Mouse (Mus musculus) activated CD4-positive, CD25-positive, alpha-beta regulatory T cell, adult 4 months (primary cell): ENCODE data around the gene Tmem160. TPM values are rescaled to one million over a fixed set of nuclear protein-coding genes. Genes with fewer than 3 reads are reported as not detected.

Source experiments
- ATAC-seq: one replicate; pipeline ENCODE4 v1.8.0; 2017
- polyA plus RNA-seq, 2 experiments: library from polyadenylated mRNA; unstranded; fragments of 100-300 nt; shearing (Covaris generic); gene quantifications; one replicate each; pipeline ENCODE4 v1.2.1; 2017

Gene Tmem160
- polyA plus RNA-seq, 2 experiments from 2014 or later: 5.7 to 9.2 TPM

DNA sequence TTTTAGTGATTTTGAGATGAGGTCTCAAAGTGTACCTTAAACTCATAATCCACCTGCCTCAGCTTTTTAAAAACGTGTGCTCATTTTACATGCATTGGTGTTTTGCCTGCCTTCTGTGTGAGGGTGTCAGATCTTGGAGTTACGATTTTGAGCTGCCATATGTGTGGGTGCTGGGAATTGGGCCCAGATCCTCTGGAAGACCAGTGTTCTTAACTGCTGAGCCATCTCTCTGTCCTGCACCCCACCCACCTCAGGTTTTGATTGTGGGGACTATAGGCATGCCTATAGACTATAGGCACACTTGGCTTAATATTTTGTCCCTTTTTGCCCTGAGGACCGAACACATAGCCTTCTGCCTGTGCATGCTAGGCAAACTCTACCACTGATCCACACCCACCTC is 39.6 kb downstream of the Tmem160 start:
- no peak for ATAC-seq

GRCm38 (mm10) chr7:16493361-16493760 is 40.8 kb downstream of the Tmem160 start:
- peak; percentile 32 for ATAC-seq

DNA sequence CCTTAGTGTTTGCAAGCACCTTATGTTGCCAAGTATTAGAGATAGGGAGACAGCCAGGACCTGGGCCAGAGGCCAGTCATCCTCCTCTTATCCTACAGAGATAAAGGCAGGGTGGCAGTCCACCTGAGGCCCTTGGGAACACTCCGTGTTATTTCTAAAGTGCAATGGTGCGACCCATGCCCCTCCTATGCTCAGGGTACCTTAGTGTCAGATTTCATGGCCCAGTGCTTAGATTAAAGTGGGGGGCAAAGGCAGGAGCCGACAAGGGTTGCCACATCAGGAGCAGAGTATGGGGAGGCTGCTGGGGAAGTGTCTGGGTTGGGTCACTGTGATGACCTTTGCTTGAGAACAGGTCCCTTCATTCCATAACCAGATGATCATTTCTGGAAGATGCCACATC is 43.7 kb downstream of the Tmem160 start:
- ATAC-seq: no peak

- no peak for ATAC-seq
These were observed 47.1 kb downstream of the Tmem160 start for GRCm38 (mm10) chr7:16499671-16500104.

DNA sequence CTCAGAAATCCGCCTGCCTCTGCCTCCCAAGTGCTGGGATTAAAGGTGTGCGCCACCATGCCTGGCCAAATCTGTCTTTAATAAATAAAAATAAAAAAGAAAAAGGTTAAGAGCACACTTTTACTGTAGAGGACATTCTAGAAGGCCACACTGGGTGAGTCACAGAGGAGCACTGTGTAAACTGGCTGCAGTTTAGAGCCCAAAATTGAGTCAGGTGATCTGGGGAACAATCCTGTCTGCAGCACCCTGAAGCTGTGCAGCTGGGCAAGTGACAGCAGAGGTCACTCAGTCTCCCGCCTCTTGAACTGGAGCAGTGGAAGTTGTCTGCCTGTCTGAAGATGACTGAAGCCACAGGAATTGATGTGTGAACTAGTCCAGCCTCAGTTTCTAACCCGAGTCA is 49.0 kb downstream of the Tmem160 start:
- ATAC-seq: no peak

GRCm38 (mm10) chr7:16504573-16505225 is 52.1 kb downstream of the Tmem160 start:
- no peak for ATAC-seq

Other genes with a start within 250 kb of the Tmem160 start
- gene Dhx34, start 230.7 kb upstream of the Tmem160 start, polyA plus RNA-seq: 10 to 100 TPM in 1 of 2 experiments, 1 to 10 TPM in 1; 7.0 to 10.9 TPM
- not detected for gene C5ar2, start 208.6 kb upstream of the Tmem160 start, polyA plus RNA-seq
- gene C5ar1, start 193.2 kb upstream of the Tmem160 start, polyA plus RNA-seq: not detected
- 1 to 10 TPM; 1.8 to 2.8 TPM for gene Inafm1, start 179.2 kb upstream of the Tmem160 start, polyA plus RNA-seq
- 10 to 100 TPM; 11.1 to 11.2 TPM for gene Ccdc9, start 166.0 kb upstream of the Tmem160 start, polyA plus RNA-seq
- 1 to 10 TPM in 1 of 2 experiments, under 1 TPM in 1; 0.43 to 1.5 TPM for gene Bbc3, start 144.4 kb upstream of the Tmem160 start, polyA plus RNA-seq
- gene Sae1, start 65.0 kb upstream of the Tmem160 start, polyA plus RNA-seq: 100 to 1,000 TPM in 1 of 2 experiments, 10 to 100 TPM in 1; 75.9 to 106 TPM
- 10 to 100 TPM; 14.0 to 16.1 TPM for gene Zc3h4, start 51.9 kb upstream of the Tmem160 start, polyA plus RNA-seq
- gene Npas1, start 24.9 kb downstream of the Tmem160 start, polyA plus RNA-seq: under 1 TPM in 1 of 2 experiments, not detected in 1; 0.22 TPM
- 1 to 10 TPM; 2.1 to 2.2 TPM for gene Arhgap35, start 162.2 kb downstream of the Tmem160 start, polyA plus RNA-seq
- under 1 TPM in 1 of 2 experiments, not detected in 1; 0.32 TPM for gene Ceacam15, start 222.9 kb downstream of the Tmem160 start, polyA plus RNA-seq